Mouse (Mus musculus) embryonic facial prominence, embryonic 15.5 days (tissue): ENCODE measurements at regions not wholly inside any gene's neighbourhood (a gene's known extent, or its start where the extent isn't known, plus 50 kb on each side); places are given as distances from the start of the nearest gene placed in this dataset.
A peak's percentile ranks its signal among the peaks of the same experiment; 100 is the strongest.

ENCODE experiments used
- ATAC-seq: fragments of 200-750 bp; cut with Nextera tagmentation; 2 replicates; pipeline ENCODE4 v1.8.0; 2017; ENCODE audit warnings: low read depth, moderate TSS enrichment; ENCODE audit not compliant: insufficient number of reproducible peaks, low FRiP score, low TSS enrichment
- H3K27ac ChIP-seq: fragments of 300-500 bp; sonication (generic); replicated peaks from 2 replicates; pipeline ENCODE4 v1.5.1; 2015; ENCODE audit warnings: mild to moderate bottlenecking, inconsistent platforms
- H3K27me3 ChIP-seq: fragments of 300-500 bp; sonication (generic); 2 replicates; pipeline ENCODE4 v1.6.1; 2015; ENCODE audit warnings: inconsistent platforms
- H3K36me3 ChIP-seq: fragments of 300-500 bp; sonication (generic); 2 replicates; pipeline ENCODE4 v1.6.1; 2015; ENCODE audit warnings: mild to moderate bottlenecking, inconsistent platforms
- H3K4me1 ChIP-seq: fragments of 300-500 bp; sonication (generic); 2 replicates; pipeline ENCODE4 v1.6.1; 2015; ENCODE audit warnings: inconsistent platforms
- H3K4me2 ChIP-seq: fragments of 300-500 bp; sonication (generic); replicated peaks from 2 replicates; pipeline ENCODE4 v1.6.1; 2015; ENCODE audit warnings: mild to moderate bottlenecking, inconsistent platforms
- H3K4me3 ChIP-seq: fragments of 300-500 bp; sonication (generic); replicated peaks from 2 replicates; pipeline ENCODE4 v1.5.1; 2015; ENCODE audit warnings: mild to moderate bottlenecking, inconsistent platforms
- H3K9ac ChIP-seq: fragments of 300-500 bp; sonication (generic); 2 replicates; pipeline ENCODE4 v1.6.1; 2015; ENCODE audit warnings: inconsistent platforms
- H3K9me3 ChIP-seq: fragments of 300-500 bp; sonication (generic); replicated peaks from 2 replicates; pipeline ENCODE4 v1.6.1; 2016; ENCODE audit warnings: inconsistent platforms
- WGBS: fragments of 180-500 bp; shearing (Covaris S2); methylation state at CpG from one replicate; pipeline ENCODE4 v1.1.7; 2015; 5-methylcytosine and 5-hydroxymethylcytosine counted together

GRCm38 (mm10) chr2:45227276-45227944 lies 110.2 kb upstream of the Zeb2 start:
- peak; percentile 84; the same call in 1 of the 2 replicates for ATAC-seq
- Histone ChIP-seq H3K9me3 (no peaks in the 10 kb centered on the region), H3K9ac (no peak overlapping the region), H3K4me1 (peaks cover 8% of the 10 kb centered on the region; the same call in 1 of the 2 replicates), H3K36me3 (no peaks in the 10 kb centered on the region), H3K27ac (0 out of 2 replicates have a peak overlapping the region, but pooled peaks have one; percentile 7), H3K4me3 (no peak overlapping the region), H3K4me2 (0 out of 2 replicates have a peak overlapping the region, but pooled peaks have one; percentile 27), H3K27me3 (no peaks in the 10 kb centered on the region)
- WGBS = 16% methylated on average over 14 of the region's 14 CpGs

GRCm38 (mm10) chr2:45226045-45226370 lies 108.8 kb upstream of the Zeb2 start:
- ATAC-seq = no peak
- WGBS = 53% methylated on average over 4 of the region's 4 CpGs
- H3K27ac ChIP-seq = no peak overlapping the region

GRCm38 (mm10) chr2:45225364-45226044 lies 108.3 kb upstream of the Zeb2 start:
- Histone ChIP-seq H3K9me3 (no peaks in the 10 kb centered on the region), H3K4me1 (peaks cover 8% of the 10 kb centered on the region; the same call in 1 of the 2 replicates), H3K4me3 (no peak overlapping the region), H3K4me2 (no peak overlapping the region), H3K27me3 (no peaks in the 10 kb centered on the region), H3K27ac (no peak overlapping the region), H3K36me3 (no peaks in the 10 kb centered on the region), H3K9ac (no peak overlapping the region)
- no peak for ATAC-seq
- 47% methylated on average over 9 of the region's 9 CpGs for WGBS

More at GRCm38 (mm10) chr2:45226045-45226370, 108.8 kb upstream of the Zeb2 start:
- Histone ChIP-seq H3K27me3 (no peaks in the 10 kb centered on the region), H3K4me2 (no peak overlapping the region), H3K4me3 (no peak overlapping the region), H3K4me1 (peaks cover 8% of the 10 kb centered on the region; the same call in 1 of the 2 replicates), H3K9ac (no peak overlapping the region), H3K36me3 (no peaks in the 10 kb centered on the region), H3K9me3 (no peaks in the 10 kb centered on the region)

GRCm38 (mm10) chr2:45222213-45222612 lies 105.0 kb upstream of the Zeb2 start:
- WGBS = 79% methylated on average over 13 of the region's 13 CpGs
- ATAC-seq = no peak
- H3K9me3 ChIP-seq = no peaks in the 10 kb centered on the region
- no peak overlapping the region for H3K4me2 ChIP-seq
- H3K27ac ChIP-seq = no peak overlapping the region
- no peaks in the 10 kb centered on the region for H3K36me3 ChIP-seq
- H3K27me3 ChIP-seq = no peaks in the 10 kb centered on the region
- H3K4me3 ChIP-seq = no peak overlapping the region
- H3K4me1 ChIP-seq = 0 out of 2 replicates have a peak, but pooled peaks cover 3% of the 10 kb centered on the region
- no peak overlapping the region for H3K9ac ChIP-seq

GRCm38 (mm10) chr2:45219851-45220250 lies 102.7 kb upstream of the Zeb2 start:
- Histone ChIP-seq H3K4me2 (no peak overlapping the region), H3K4me3 (no peak overlapping the region), H3K4me1 (no peaks in the 10 kb centered on the region), H3K9me3 (no peaks in the 10 kb centered on the region), H3K9ac (no peak overlapping the region), H3K36me3 (no peaks in the 10 kb centered on the region), H3K27me3 (no peaks in the 10 kb centered on the region), H3K27ac (no peak overlapping the region)
- ATAC-seq = no peak
- WGBS = 49% methylated on average over 5 of the region's 5 CpGs

GRCm38 (mm10) chr2:45212833-45213232 lies 95.6 kb upstream of the Zeb2 start:
- Histone ChIP-seq H3K4me3 (no peak overlapping the region), H3K9me3 (no peaks in the 10 kb centered on the region), H3K9ac (no peak overlapping the region), H3K27me3 (no peaks in the 10 kb centered on the region), H3K4me1 (no peaks in the 10 kb centered on the region), H3K36me3 (no peaks in the 10 kb centered on the region), H3K27ac (no peak overlapping the region), H3K4me2 (no peak overlapping the region)
- no peak for ATAC-seq
- 66% methylated on average over 2 of the region's 2 CpGs for WGBS

GRCm38 (mm10) chr2:45208526-45208925 lies 91.3 kb upstream of the Zeb2 start:
- Histone ChIP-seq H3K36me3 (no peaks in the 10 kb centered on the region), H3K4me2 (no peak overlapping the region), H3K9ac (no peak overlapping the region), H3K4me1 (no peaks in the 10 kb centered on the region), H3K27ac (no peak overlapping the region), H3K9me3 (no peaks in the 10 kb centered on the region), H3K27me3 (no peaks in the 10 kb centered on the region), H3K4me3 (no peak overlapping the region)
- ATAC-seq = no peak
- 88% methylated on average over 6 of the region's 6 CpGs for WGBS

GRCm38 (mm10) chr2:45205756-45206155 lies 88.6 kb upstream of the Zeb2 start:
- Histone ChIP-seq H3K27ac (no peak overlapping the region), H3K9me3 (no peaks in the 10 kb centered on the region), H3K9ac (no peak overlapping the region), H3K27me3 (no peaks in the 10 kb centered on the region), H3K4me1 (no peaks in the 10 kb centered on the region), H3K4me2 (no peak overlapping the region), H3K36me3 (no peaks in the 10 kb centered on the region), H3K4me3 (no peak overlapping the region)
- WGBS = 27% methylated on average over 6 of the region's 6 CpGs
- no peak for ATAC-seq

GRCm38 (mm10) chr2:45205211-45205610 lies 88.0 kb upstream of the Zeb2 start:
- H3K9ac ChIP-seq = no peak overlapping the region
- 72% methylated on average over 3 of the region's 3 CpGs for WGBS
- H3K4me1 ChIP-seq = no peaks in the 10 kb centered on the region
- H3K9me3 ChIP-seq = no peaks in the 10 kb centered on the region
- H3K4me3 ChIP-seq = no peak overlapping the region
- no peak for ATAC-seq
- H3K27ac ChIP-seq = no peak overlapping the region
- H3K36me3 ChIP-seq = no peaks in the 10 kb centered on the region
- H3K4me2 ChIP-seq = no peak overlapping the region
- H3K27me3 ChIP-seq = no peaks in the 10 kb centered on the region

- Histone ChIP-seq H3K27me3 (no peaks in the 10 kb centered on the region), H3K4me1 (0 out of 2 replicates have a peak, but pooled peaks cover 5% of the 10 kb centered on the region), H3K4me2 (no peak overlapping the region), H3K9me3 (no peaks in the 10 kb centered on the region), H3K27ac (peak overlapping the region; percentile 17; the same call in 1 of the 2 replicates), H3K4me3 (no peak overlapping the region), H3K36me3 (no peaks in the 10 kb centered on the region), H3K9ac (no peak overlapping the region)
- 50% methylated on average over 13 of the region's 13 CpGs for WGBS
- ATAC-seq = no peak
Measured at GRCm38 (mm10) chr2:45197955-45198631, 80.9 kb upstream of the Zeb2 start.

GRCm38 (mm10) chr2:45197342-45197741 lies 80.1 kb upstream of the Zeb2 start:
- Histone ChIP-seq H3K4me2 (no peak overlapping the region), H3K36me3 (no peaks in the 10 kb centered on the region), H3K9me3 (no peaks in the 10 kb centered on the region), H3K9ac (no peak overlapping the region), H3K27ac (0 out of 2 replicates have a peak overlapping the region, but pooled peaks have one; percentile 17), H3K4me1 (0 out of 2 replicates have a peak, but pooled peaks cover 5% of the 10 kb centered on the region), H3K4me3 (no peak overlapping the region), H3K27me3 (no peaks in the 10 kb centered on the region)
- 70% methylated on average over 10 of the region's 10 CpGs for WGBS
- ATAC-seq = no peak
